Mouse (Mus musculus) liver, postnatal 0 days (tissue): ENCODE results near the gene Hamp.

ENCODE experiments used
- CTCF ChIP-seq: sonication (generic); IDR thresholded peaks from 2 replicates; pipeline ENCODE4 v1.5.1; 2016; ENCODE audit warnings: antibody characterized with exemption, low read depth
- EP300 ChIP-seq: IDR thresholded peaks from 2 replicates; pipeline ENCODE4 v1.6.1; 2016; ENCODE audit warnings: antibody characterized with exemption, low read depth, mild to moderate bottlenecking

GRCm38 (mm10) chr7:30973251-30973500, 29.3 kb upstream of the Hamp start, which contains the start of gene Lsr:
- TF ChIP-seq CTCF (no peak), EP300 (no peak)
